Mouse (Mus musculus): ENCODE results near the gene Dgkd.

Dgkd gene

GRCm38 (mm10) chr1:87935095-87935494 lies 82.0 kb downstream of the Dgkd start:
- no peak for DNase-seq (ENCODE audit: low spot score in 2 of 2)

- no peak for DNase-seq (ENCODE audit: low spot score in 2 of 2)
Observed at GRCm38 (mm10) chr1:87935546-87935945, 82.5 kb downstream of the Dgkd start.

- DNase-seq (ENCODE audit: low spot score in 2 of 2): no peak
Observed at GRCm38 (mm10) chr1:87936075-87936474, 83.0 kb downstream of the Dgkd start.

GRCm38 (mm10) chr1:87936516-87936915 lies 83.4 kb downstream of the Dgkd start:
- DNase-seq (ENCODE audit: low spot score in 2 of 2): no peak

- DNase-seq (ENCODE audit: low spot score in 2 of 2): no peak
Observed at GRCm38 (mm10) chr1:87941765-87942164, 88.7 kb downstream of the Dgkd start.

GRCm38 (mm10) chr1:87947681-87948091 lies 94.6 kb downstream of the Dgkd start:
- no peak for DNase-seq (ENCODE audit: low spot score in 2 of 2)

GRCm38 (mm10) chr1:87951641-87952040 lies 98.6 kb downstream of the Dgkd start:
- DNase-seq (ENCODE audit: low spot score in 2 of 2): no peak

- no peak for DNase-seq (ENCODE audit: low spot score in 2 of 2)
Observed at GRCm38 (mm10) chr1:87953073-87953472, 100.0 kb downstream of the Dgkd start.

- no peak for DNase-seq (ENCODE audit: low spot score in 2 of 2)
Observed at GRCm38 (mm10) chr1:87958931-87959330, 105.8 kb downstream of the Dgkd start.

- no peak for DNase-seq (ENCODE audit: low spot score in 2 of 2)
Observed at GRCm38 (mm10) chr1:87959532-87959931, 106.4 kb downstream of the Dgkd start.

GRCm38 (mm10) chr1:87959998-87960431 lies 106.9 kb downstream of the Dgkd start:
- no peak for DNase-seq (ENCODE audit: low spot score in 2 of 2)

GRCm38 (mm10) chr1:87960752-87961151 lies 107.7 kb downstream of the Dgkd start:
- DNase-seq (ENCODE audit: low spot score in 2 of 2): no peak

- DNase-seq (ENCODE audit: low spot score in 2 of 2): no peak
Observed at GRCm38 (mm10) chr1:87961459-87962167, 108.5 kb downstream of the Dgkd start.

GRCm38 (mm10) chr1:87970381-87970780 lies 117.3 kb downstream of the Dgkd start:
- no peak for DNase-seq (ENCODE audit: low spot score in 2 of 2)

GRCm38 (mm10) chr1:87982291-87982690 lies 129.2 kb downstream of the Dgkd start:
- DNase-seq (ENCODE audit: low spot score in 2 of 2): no peak

- DNase-seq (ENCODE audit: low spot score in 2 of 2): no peak
Observed at GRCm38 (mm10) chr1:87992716-87993115, 139.6 kb downstream of the Dgkd start.
